Mouse (Mus musculus) MEL (cell line): ENCODE results near the gene Mycbp2.

Source experiments
- CTCF ChIP-seq, 3 experiments: IDR thresholded peaks in 2 of 3; conservative IDR thresholded peaks in 1 of 3; 2 replicates each; pipeline ENCODE4 v1.5.1; 2011 to 2012; ENCODE audit warnings: low read length in 3 of 3, low read depth in 2 of 3, mild to moderate bottlenecking in 2 of 3, improper control_type of control experiment in 1 of 3, inconsistent platforms in 1 of 3, mixed read lengths in 1 of 3, moderate library complexity in 1 of 3; ENCODE audit not compliant: control insufficient read depth in 1 of 3, insufficient read depth in 1 of 3, poor library complexity in 1 of 3, severe bottlenecking in 1 of 3
- POLR2A ChIP-seq, 2 experiments: IDR thresholded peaks; 2 replicates each; pipeline ENCODE4 v1.6.1; 2011 to 2012; ENCODE audit warnings: low read length in 2 of 2, mild to moderate bottlenecking in 2 of 2, control low read depth in 1 of 2, improper control_type of control experiment in 1 of 2, low read depth in 1 of 2, moderate library complexity in 1 of 2; ENCODE audit not compliant: control insufficient read depth in 1 of 2, insufficient read depth in 1 of 2, poor library complexity in 1 of 2
- SMC3 ChIP-seq: IDR thresholded peaks from 2 replicates; pipeline ENCODE4 v1.6.1; 2011; ENCODE audit warnings: low read depth, low read length, improper control_type of control experiment
- USF1 ChIP-seq: IDR thresholded peaks from 2 replicates; pipeline ENCODE4 v1.6.1; 2014; ENCODE audit warnings: low read depth, mild to moderate bottlenecking, inconsistent platforms, low read length, improper control_type of control experiment, moderate library complexity
- ZMIZ1 ChIP-seq: IDR thresholded peaks from 2 replicates; pipeline ENCODE4 v1.6.1; 2012; ENCODE audit warnings: low read depth, mild to moderate bottlenecking, inconsistent platforms, low read length, improper control_type of control experiment, moderate library complexity

- TF ChIP-seq SMC3 (no peak), CTCF (IDR thresholded peaks at IDR 0.05 in 2 of 3, conservative IDR thresholded peaks at IDR 0.05 in 1 of 3; ENCODE audit: control insufficient read depth in 1 of 3, insufficient read depth in 1 of 3, low read depth in 2 of 3, low read length in 3 of 3, poor library complexity in 1 of 3, severe bottlenecking in 1 of 3) (no peak), USF1 (no peak), POLR2A (IDR thresholded peaks at IDR 0.05; ENCODE audit: control insufficient read depth in 1 of 2, insufficient read depth in 1 of 2, low read depth in 1 of 2, low read length in 2 of 2, poor library complexity in 1 of 2) (no peak), ZMIZ1 (no peak)
Measured at GRCm38 (mm10) chr14:103345486-103345857, 1.1 kb downstream of the Mycbp2 start.
